Mouse (Mus musculus): ENCODE measurements around the gene Olfr342.

The Olfr342 gene

GRCm38 (mm10) chr2:36524698-36525097 lies at the start of gene Olfr342:
Olfr342 (plus strand) TSS chr2:36524998.
- no peak for DNase-seq (ENCODE audit: low read depth)

GRCm38 (mm10) chr2:36482368-36482767 lies 42.4 kb upstream of the Olfr342 start, which contains the start of gene Olfr341:
Olfr341 (minus strand) TSS chr2:36482468.
- DNase-seq (ENCODE audit: low read depth), result no peak

GRCm38 (mm10) chr2:36565156-36565555 lies 40.4 kb downstream of the Olfr342 start:
- DNase-seq (ENCODE audit: low read depth), result no peak

- no peak for DNase-seq (ENCODE audit: low read depth)
Measured at GRCm38 (mm10) chr2:36566362-36566761, 41.6 kb downstream of the Olfr342 start, which contains the start of gene Olfr344. Olfr344 (plus strand) TSS chr2:36566662.

GRCm38 (mm10) chr2:36567022-36567421 lies 42.2 kb downstream of the Olfr342 start:
- DNase-seq (ENCODE audit: low read depth), result no peak

GRCm38 (mm10) chr2:36567845-36568244 lies 43.0 kb downstream of the Olfr342 start:
- no peak for DNase-seq (ENCODE audit: low read depth)

Measured in induced T-regulatory cell, adult 2 months (primary cell).